Mouse (Mus musculus) hindbrain, embryonic 11.5 days (tissue): Measurements from ENCODE around the gene Zfp771. TPM values are rescaled to one million over a fixed set of nuclear protein-coding genes. Genes with fewer than 3 reads are reported as not detected.

Experiments
- ATAC-seq: fragments of 200-750 bp; cut with Nextera tagmentation; 2 replicates; pipeline ENCODE4 v1.8.0; 2017; ENCODE audit warnings: mild to moderate bottlenecking, moderate TSS enrichment, moderate library complexity; ENCODE audit not compliant: low FRiP score
- DNase-seq: peaks from one replicate; pipeline ENCODE4 v3.0.0-alpha.2; 2015; ENCODE audit warnings: low spot score
- H3K27ac ChIP-seq: fragments of 300-500 bp; sonication (generic); 2 replicates; pipeline ENCODE4 v1.5.1; 2014; ENCODE audit warnings: mild to moderate bottlenecking, low read depth, low read length
- H3K27me3 ChIP-seq: fragments of 300-500 bp; sonication (generic); 2 replicates; pipeline ENCODE4 v1.6.1; 2014; ENCODE audit warnings: mild to moderate bottlenecking, low read length, moderate library complexity, mixed read lengths; ENCODE audit not compliant: control insufficient read depth, insufficient read depth
- H3K36me3 ChIP-seq: fragments of 300-500 bp; sonication (generic); 2 replicates; pipeline ENCODE4 v1.6.1; 2014; ENCODE audit warnings: mild to moderate bottlenecking, low read length, moderate library complexity, mixed read lengths; ENCODE audit not compliant: control insufficient read depth, insufficient read depth
- H3K4me1 ChIP-seq: fragments of 300-500 bp; sonication (generic); replicated peaks from 2 replicates; pipeline ENCODE4 v1.6.1; 2014; ENCODE audit warnings: low read length, mixed read lengths; ENCODE audit not compliant: control insufficient read depth, insufficient read depth
- H3K4me2 ChIP-seq: fragments of 300-500 bp; sonication (generic); replicated peaks from 2 replicates; pipeline ENCODE4 v1.6.1; 2014; ENCODE audit warnings: mild to moderate bottlenecking, low read depth, low read length
- H3K4me3 ChIP-seq: fragments of 300-500 bp; sonication (generic); 2 replicates; pipeline ENCODE4 v1.5.1; 2014; ENCODE audit warnings: low read depth, low read length
- H3K9ac ChIP-seq: fragments of 300-500 bp; sonication (generic); 2 replicates; pipeline ENCODE4 v1.6.1; 2014; ENCODE audit warnings: low read depth, low read length
- H3K9me3 ChIP-seq: fragments of 300-500 bp; sonication (generic); 2 replicates; pipeline ENCODE4 v1.6.1; 2016; ENCODE audit warnings: low read length; ENCODE audit not compliant: control insufficient read depth
- WGBS: fragments of 180-500 bp; shearing (Covaris S2); extraction: QIAGEN DNeasy Blood & Tissue Kit; methylation state at CpG from one replicate; pipeline ENCODE4 v1.1.7; 2014; 5-methylcytosine and 5-hydroxymethylcytosine counted together
- polyA plus RNA-seq: library from polyadenylated mRNA; unstranded; fragments of >200 nt; fragmentation: Nextera tagmentation; extraction: Ambion mirVana; gene quantifications from 2 replicates; pipeline ENCODE4 v1.2.1, GENCODE M21; 2014

The Zfp771 gene
- polyA plus RNA-seq, 1 experiment from 2014 or later, result 53.2 TPM

DNA sequence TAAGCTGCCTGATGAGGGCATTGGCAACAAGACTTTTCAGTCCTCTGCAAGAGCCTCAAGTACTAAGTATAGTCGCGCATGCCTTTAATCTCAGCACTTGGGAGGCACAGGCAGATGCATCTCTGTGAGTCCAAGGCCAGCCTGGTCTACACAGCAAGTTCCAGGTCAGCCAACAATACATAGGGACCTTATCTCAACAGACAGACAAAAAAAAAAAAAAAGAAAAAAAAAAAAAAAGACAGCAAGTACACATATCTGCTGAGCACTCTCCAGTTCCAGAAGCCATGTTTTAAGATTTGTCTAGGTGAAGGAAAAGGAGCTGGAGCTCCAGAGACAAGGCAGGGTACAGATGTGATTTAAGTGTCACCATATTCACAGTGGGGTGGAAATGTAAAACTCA is 11.9 kb downstream of the Zfp771 start:
- Histone ChIP-seq H3K9ac (no peak overlapping the region), H3K4me3 (no peak overlapping the region), H3K4me1 (peaks cover 2% of the 10 kb centered on the region), H3K36me3 (no peaks in the 10 kb centered on the region), H3K27ac (no peak overlapping the region), H3K27me3 (no peaks in the 10 kb centered on the region), H3K4me2 (no peak overlapping the region), H3K9me3 (no peaks in the 10 kb centered on the region)
- DNase-seq (no peak), ATAC-seq (no peak)
- WGBS, result 90% methylated on average over 2 of the region's 2 CpGs

DNA sequence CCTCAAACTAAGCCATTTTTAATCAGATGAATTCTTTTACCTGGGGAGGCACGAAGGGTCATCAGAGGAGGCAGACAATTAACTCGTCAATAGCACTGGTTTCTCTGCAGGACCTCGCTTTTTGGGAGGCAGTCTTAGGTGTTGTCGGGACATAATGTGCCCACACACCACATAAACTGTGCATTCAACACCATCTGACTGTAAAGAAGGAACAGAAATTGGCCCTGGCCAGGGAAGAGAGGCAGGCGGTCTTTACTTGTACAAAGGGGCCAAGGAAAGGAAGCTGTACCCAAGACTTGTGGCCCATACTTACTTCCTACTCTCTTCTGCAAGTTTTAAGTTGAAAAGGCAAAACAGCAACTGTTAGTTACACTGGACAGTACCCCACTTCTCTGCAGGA is 12.4 kb downstream of the Zfp771 start:
- Histone ChIP-seq H3K9ac (no peak overlapping the region), H3K27ac (no peak overlapping the region), H3K4me1 (peaks cover 2% of the 10 kb centered on the region), H3K27me3 (no peaks in the 10 kb centered on the region), H3K9me3 (no peaks in the 10 kb centered on the region), H3K4me2 (no peak overlapping the region), H3K4me3 (no peak overlapping the region), H3K36me3 (no peaks in the 10 kb centered on the region)
- ATAC-seq (no peak), DNase-seq (no peak)
- 84% methylated on average over 5 of the region's 5 CpGs for WGBS

DNA sequence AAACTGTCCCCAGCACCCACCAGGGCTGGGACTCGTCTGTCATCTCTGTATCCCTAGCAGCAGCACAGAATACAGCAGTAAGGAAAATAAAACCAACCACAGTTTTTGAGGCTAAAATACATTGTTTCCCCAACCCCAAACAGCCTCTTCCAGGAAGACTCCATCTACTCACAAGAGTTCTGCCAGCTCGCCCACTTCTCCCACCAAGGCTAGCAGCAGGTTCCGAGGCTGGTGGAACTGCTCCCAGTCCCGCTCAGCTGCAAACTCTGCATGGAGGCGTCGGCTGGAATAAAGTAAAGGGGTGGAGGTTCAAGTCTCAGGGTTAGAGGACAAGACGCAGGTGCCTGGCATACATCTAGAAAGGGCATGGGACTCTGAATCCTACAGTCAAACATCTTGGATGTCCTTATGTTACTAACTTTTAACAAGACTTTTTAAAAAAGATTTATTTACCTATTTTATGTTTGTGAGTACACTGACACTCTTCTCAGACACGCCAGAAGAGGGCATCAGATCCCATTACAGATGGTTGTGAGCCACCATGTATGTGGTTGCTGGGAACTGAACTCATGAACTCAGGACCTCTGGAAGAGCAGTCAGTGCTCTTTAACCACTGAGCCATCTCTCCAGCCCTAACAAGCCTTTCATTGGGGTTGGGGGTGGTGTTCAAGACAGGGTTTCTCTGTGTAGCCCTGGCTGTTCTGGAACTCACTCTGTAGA is 15.3 kb downstream of the Zfp771 start:
- Histone ChIP-seq H3K4me1 (peaks cover 2% of the 10 kb centered on the region; the same call in 1 of the 2 replicates), H3K4me2 (peak overlapping the region; percentile 62), H3K36me3 (no peaks in the 10 kb centered on the region), H3K4me3 (peak overlapping the region; percentile 69), H3K27ac (no peak overlapping the region), H3K9ac (no peak overlapping the region), H3K9me3 (no peaks in the 10 kb centered on the region), H3K27me3 (no peaks in the 10 kb centered on the region)
- no peak for ATAC-seq
- no peak for DNase-seq
- WGBS, result 71% methylated on average over 8 of the region's 8 CpGs

DNA sequence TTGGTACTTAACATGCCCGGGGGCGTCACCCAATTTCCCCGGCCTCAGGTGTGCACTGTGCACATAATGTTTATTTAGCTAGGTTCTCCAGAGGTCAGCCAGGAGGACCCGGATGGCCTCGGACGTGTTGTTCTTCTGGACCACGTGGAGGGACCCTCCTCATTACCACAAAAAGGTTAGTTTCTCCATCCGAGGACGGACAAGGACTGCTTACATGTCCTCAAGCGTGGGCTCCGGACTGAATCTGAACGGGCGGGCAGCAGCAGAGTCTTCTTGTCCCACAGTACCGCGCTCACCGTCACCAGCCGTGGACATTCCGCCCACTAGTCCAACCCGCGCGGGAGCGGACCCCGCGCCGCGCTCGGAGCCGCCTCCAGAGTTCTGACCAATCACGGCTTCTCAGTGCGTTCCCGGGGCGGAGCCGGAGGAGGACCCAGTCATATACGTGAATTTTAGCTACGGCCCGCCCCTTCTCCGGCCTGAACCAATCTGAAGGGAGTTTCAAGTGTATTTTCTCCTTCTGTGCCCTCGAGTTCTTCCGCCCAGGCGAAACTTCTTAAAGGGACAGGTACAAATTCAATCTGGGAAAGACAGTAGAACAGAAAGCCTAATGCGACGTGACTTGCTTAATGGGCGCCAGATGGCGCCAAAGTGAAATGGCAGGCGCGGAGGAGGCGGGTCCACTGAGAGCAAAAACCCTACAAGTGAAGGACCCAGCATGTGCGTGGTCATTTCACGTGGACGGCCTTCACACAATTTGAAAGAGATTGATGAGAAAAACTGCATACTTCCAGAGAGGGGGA is 16.4 kb downstream of the Zfp771 start, which contains the start of gene Dctpp1:
Gene Dctpp1 (minus strand): TSS at position 401 of the 803 bp plus-strand sequence.
- H3K4me1 ChIP-seq, result 0 out of 2 replicates have a peak, but pooled peaks cover 2% of the 10 kb centered on the region
- peak within 1 kb of the TSS; percentile 69 for H3K4me3 ChIP-seq
- peak within 1 kb of the TSS; percentile 61 for H3K9ac ChIP-seq
- H3K36me3 ChIP-seq, result no peaks in the 10 kb centered on the region
- ATAC-seq, result peak; percentile 99
- no peak within 1 kb of the TSS for H3K27ac ChIP-seq
- no peaks in the 10 kb centered on the region for H3K27me3 ChIP-seq
- H3K4me2 ChIP-seq, result peak within 1 kb of the TSS; percentile 62
- no peaks in the 10 kb centered on the region for H3K9me3 ChIP-seq
- WGBS, result under 1% methylated on average over 50 of the region's 50 CpGs
- DNase-seq, result peak; percentile 97

DNA sequence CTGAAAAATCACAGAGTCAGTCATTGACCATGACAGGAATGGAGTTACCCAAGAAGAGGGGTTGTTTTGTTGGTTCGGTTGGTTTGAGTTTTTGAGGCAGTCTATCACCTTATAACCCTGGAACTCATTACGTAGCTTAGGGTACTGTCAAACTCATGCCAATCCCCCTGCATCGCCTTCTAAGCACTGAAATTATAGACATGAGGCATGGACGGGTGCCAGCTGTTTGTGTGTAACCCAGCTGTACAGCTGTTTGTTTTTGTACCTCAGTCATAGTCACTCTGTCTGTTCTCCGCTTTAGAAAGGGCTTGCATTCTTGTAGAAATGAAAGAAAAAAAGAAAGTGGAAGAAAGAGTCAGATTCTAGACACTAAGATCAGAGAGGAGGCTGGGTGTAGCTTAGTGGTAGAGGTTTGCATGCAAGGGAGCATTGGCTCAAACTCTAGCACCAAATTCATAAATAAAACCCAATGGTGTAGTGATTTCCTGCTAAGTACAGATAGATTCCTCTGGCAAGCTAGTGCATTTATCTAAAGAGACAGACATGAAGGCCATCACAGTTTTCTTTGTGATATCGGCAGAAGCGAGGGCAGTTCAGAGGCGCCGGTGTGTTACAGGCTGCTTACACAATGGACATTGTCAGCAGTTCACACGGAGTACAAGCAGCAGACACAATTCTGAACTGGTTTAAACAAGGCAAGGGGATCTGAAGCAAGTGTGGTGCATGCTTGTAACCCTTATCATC is 18.3 kb downstream of the Zfp771 start:
- no peak for DNase-seq
- Histone ChIP-seq H3K27ac (no peak overlapping the region), H3K4me3 (no peak overlapping the region), H3K4me1 (0 out of 2 replicates have a peak, but pooled peaks cover 2% of the 10 kb centered on the region), H3K36me3 (no peaks in the 10 kb centered on the region), H3K9me3 (no peaks in the 10 kb centered on the region), H3K9ac (no peak overlapping the region), H3K4me2 (no peak overlapping the region), H3K27me3 (no peaks in the 10 kb centered on the region)
- no peak for ATAC-seq
- WGBS, result 86% methylated on average over 10 of the region's 10 CpGs

DNA sequence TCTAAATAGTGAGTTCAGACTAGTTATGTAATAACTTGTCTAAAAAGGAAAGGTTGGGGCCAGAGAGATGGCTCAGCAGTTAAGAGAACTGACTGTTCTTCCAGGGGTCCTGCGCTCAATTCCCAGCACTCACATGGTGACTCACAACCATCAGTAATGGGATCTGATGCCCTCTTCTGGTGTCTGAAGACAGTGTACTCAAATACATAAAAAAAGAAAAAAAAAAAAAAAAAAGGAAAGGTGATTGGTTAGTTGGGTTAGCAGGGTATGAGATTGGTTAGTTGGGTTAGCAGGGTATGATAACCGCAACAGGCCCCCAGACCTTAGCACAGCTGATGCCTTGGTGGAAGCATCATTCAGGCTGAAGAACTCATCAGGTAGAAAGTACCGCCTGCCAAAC is 19.5 kb downstream of the Zfp771 start:
- H3K27ac ChIP-seq, result no peak overlapping the region
- H3K36me3 ChIP-seq, result no peaks in the 10 kb centered on the region
- ATAC-seq, result no peak
- no peak overlapping the region for H3K4me2 ChIP-seq
- no peak for DNase-seq
- H3K9ac ChIP-seq, result no peak overlapping the region
- 0 out of 2 replicates have a peak, but pooled peaks cover 2% of the 10 kb centered on the region for H3K4me1 ChIP-seq
- H3K4me3 ChIP-seq, result no peak overlapping the region
- 97% methylated on average over 3 of the region's 3 CpGs for WGBS
- H3K27me3 ChIP-seq, result no peaks in the 10 kb centered on the region
- H3K9me3 ChIP-seq, result no peaks in the 10 kb centered on the region

DNA sequence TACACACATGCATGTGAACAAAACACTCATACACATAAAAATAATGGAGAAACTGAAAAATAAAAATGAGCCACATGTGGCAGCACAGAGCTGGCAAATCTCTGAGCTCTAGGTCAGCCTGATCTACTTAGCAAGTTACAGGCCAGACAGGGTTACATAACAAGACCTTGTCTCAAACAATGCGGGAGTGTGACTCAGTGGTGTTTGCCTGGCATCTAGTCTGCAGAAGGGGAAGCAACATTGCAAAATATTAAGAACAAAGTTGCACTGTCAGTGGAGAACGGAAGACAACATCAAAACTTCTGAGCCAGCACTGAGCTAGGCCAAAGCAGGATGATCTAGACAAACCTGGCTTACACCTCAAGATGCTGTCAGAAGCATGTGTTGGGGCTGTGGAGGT is 26.2 kb downstream of the Zfp771 start:
- no peak overlapping the region for H3K27ac ChIP-seq
- no peaks in the 10 kb centered on the region for H3K27me3 ChIP-seq
- H3K9me3 ChIP-seq, result no peaks in the 10 kb centered on the region
- 93% methylated on average over 2 of the region's 2 CpGs for WGBS
- no peak overlapping the region for H3K9ac ChIP-seq
- no peak overlapping the region for H3K4me3 ChIP-seq
- no peaks in the 10 kb centered on the region for H3K4me1 ChIP-seq
- H3K36me3 ChIP-seq, result no peaks in the 10 kb centered on the region
- DNase-seq (no peak), ATAC-seq (no peak)
- H3K4me2 ChIP-seq, result no peak overlapping the region

DNA sequence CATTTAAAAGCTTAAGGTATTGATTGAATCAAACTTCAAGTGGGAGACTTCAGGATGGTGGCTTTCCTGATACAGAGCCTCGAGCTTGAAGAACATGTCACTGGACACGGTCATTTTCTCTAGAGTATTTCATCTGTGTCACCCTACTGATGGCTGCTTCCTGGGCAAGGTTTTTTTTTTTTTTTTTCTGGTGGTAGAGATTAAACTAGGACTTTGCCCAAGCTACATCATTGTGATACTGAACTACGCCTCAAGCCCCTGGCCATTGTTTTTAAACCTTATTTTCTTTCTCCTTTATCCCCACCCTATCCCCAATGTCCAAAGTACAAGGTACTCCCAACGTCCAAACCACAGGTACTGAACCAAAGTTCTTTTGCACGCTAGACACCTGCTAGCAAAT is 26.6 kb downstream of the Zfp771 start:
- Histone ChIP-seq H3K36me3 (no peaks in the 10 kb centered on the region), H3K27ac (no peak overlapping the region), H3K9ac (no peak overlapping the region), H3K4me2 (no peak overlapping the region), H3K9me3 (no peaks in the 10 kb centered on the region), H3K4me1 (no peaks in the 10 kb centered on the region), H3K27me3 (no peaks in the 10 kb centered on the region), H3K4me3 (no peak overlapping the region)
- 90% methylated on average over 5 of the region's 5 CpGs for WGBS
- DNase-seq, result no peak
- no peak for ATAC-seq
